Mouse (Mus musculus): ENCODE measurements around the gene Abca12.

The Abca12 gene

GRCm38 (mm10) chr1:71414810-71415209, at the start of gene Abca12:
Gene Abca12, minus strand, starts transcription at chr1:71414910.
- no peak for DNase-seq (ENCODE audit: low spot score in 2 of 2)

GRCm38 (mm10) chr1:71457961-71458360, 43.3 kb upstream of the Abca12 start:
- no peak for DNase-seq (ENCODE audit: low spot score in 2 of 2)

DNA sequence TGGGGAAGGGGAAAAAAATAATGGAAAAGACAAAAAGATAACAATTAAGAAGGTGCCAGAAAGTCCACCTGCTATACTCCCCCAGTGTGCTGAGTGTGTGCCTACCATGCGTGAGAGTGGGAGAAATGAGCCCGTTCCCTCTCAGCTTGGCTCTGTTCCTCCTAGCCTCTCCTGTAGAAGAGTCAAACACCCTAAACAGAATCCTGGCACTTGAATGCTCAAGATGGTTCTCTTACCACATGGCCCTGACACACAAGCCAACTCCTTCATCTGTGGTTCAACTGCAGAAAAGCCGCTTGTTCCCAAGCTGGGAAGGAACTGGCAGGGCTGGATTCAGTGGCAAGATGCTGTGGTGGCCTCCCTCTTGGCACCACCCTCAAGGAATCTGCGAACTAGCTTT, 32.7 kb upstream of the Abca12 start:
- no peak for DNase-seq (ENCODE audit: low spot score in 2 of 2)

DNA sequence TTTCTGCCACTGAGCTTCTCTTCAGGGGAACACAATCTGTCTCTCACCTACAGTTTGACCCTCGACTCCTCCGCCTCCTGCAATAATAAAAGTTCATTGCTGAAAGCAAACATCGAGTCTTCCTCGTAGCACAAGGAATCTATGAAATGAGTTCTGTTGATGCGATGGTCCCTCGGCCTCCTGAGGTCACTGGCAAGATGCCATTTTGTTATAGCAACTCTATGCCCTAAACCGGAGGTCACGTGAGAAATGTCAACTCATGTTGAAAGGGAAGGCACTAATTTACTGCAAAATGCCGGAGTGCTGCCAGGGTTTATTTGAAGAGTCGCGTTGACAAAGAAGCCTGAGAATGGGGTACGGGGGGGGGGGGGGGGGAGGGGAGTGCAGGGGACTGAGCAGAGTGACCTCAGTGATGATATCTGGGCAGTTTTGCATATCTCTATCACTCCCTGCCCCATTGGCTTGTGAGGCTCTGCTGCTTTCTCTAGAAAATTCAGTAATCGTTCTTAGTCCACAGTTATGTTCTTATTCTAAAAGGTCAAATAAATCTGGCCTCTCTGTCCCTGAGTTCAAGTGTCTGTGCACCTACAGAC, 7.1 kb upstream of the Abca12 start:
- DNase-seq (ENCODE audit: low spot score in 2 of 2): no peak

- peak; percentile 4 for DNase-seq (ENCODE audit: low spot score in 2 of 2)
Observed at GRCm38 (mm10) chr1:71418467-71418866, 3.8 kb upstream of the Abca12 start.

DNA sequence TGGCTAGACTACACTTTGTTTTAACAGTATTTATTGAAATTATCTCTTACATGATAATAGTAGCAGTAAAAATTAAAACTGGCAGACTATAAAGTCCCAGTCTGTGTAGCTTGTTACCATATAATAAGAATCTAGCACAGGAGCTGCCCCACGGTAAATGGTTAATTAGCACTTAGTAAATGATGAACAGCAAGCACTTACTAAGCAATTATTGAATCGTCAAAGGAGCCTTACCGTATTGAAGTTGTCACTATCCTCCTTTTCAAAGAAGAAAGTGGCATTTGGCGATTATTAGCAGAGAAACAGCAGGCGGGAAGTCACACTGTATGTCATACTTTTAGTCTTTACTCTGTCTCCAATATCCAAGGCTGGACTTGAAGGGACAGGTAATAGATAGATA, 3.2 kb upstream of the Abca12 start:
- no peak for DNase-seq (ENCODE audit: low spot score in 2 of 2)

DNA sequence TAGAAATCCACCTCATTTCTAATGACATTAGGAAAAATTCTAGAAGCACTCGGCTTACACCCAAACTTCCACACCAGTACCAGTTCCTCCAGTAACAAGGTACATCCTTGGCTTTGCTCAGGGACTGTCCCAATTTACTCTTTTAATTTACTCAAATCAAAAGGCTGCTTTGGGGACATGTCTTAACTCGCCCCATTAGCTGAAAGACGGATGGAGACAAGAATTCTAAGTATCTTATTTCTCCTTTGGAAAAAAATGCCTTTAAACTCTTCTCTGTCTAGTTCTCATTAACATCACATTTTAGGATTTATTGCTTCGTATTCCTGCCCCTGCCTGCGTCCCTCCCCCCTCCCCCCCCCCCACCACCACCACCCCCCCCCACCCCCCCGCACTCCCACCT, 626 bp downstream of the Abca12 start:
- no peak for DNase-seq (ENCODE audit: low spot score in 2 of 2)

DNA sequence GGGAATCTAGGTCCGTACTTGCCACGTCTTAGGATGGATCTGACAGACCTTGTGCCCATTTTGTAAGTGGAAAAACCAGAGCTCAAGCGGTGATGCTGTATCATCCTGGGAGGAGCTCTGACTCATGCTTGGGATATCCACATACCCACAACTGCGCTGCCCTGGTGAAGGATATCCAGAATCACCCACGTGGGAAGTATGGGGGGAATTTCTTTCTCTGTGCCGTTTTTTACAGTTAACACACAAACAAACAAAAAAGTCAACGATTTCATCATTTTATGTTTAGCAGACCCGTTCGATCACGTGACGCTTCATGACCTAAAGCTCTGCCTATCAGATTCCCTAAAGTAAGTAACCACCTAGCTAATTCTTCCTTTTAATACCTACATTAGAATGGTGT, 1.6 kb downstream of the Abca12 start:
- DNase-seq (ENCODE audit: low spot score in 2 of 2): no peak

GRCm38 (mm10) chr1:71407711-71408110, 7.0 kb downstream of the Abca12 start:
- no peak for DNase-seq (ENCODE audit: low spot score in 2 of 2)

DNA sequence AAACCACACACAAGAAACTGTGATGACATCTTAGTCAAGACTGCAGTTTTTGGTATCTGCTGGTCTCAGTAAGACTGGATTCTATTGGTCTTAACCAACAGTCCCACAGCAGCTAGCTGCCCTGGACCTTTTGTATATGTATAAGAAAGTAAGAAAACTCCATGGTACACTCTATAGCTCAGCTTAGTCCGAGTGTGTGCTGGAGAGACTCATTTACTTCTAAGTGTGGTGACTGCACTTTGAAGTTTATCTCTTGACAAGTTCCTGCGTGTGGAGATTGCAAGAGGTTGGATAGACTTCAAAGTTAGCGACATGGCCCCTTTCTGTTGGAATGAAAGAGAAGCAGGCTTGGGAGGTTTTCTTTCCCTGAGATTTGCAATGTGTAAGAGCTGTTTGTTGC, 17.1 kb downstream of the Abca12 start:
- DNase-seq (ENCODE audit: low spot score in 2 of 2): no peak

GRCm38 (mm10) chr1:71396105-71396504, 18.6 kb downstream of the Abca12 start:
- DNase-seq (ENCODE audit: low spot score in 2 of 2): no peak

- DNase-seq (ENCODE audit: low spot score in 2 of 2): no peak
Observed at GRCm38 (mm10) chr1:71394177-71394576, 20.5 kb downstream of the Abca12 start.

GRCm38 (mm10) chr1:71393489-71393888, 21.2 kb downstream of the Abca12 start:
- DNase-seq (ENCODE audit: low spot score in 2 of 2): no peak

DNA sequence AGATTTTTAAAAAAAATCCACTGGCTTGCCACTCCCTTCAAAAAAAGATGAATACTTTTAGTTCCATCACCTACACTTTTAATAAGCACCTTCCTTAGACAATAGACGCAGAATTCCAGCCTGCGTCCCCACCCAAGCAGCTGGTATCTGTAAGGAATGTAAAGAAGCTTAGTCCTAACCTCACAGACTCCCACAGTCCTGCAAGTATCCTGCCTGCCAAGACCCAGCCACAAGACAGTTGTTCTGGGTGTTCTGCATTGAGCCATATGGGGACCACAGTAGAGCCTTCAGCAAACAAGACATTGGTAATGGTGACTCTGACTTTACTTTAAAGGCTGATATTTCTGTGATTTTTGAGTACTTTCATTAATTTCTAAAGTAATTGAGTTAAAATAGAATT, 22.2 kb downstream of the Abca12 start:
- no peak for DNase-seq (ENCODE audit: low spot score in 2 of 2)

DNA sequence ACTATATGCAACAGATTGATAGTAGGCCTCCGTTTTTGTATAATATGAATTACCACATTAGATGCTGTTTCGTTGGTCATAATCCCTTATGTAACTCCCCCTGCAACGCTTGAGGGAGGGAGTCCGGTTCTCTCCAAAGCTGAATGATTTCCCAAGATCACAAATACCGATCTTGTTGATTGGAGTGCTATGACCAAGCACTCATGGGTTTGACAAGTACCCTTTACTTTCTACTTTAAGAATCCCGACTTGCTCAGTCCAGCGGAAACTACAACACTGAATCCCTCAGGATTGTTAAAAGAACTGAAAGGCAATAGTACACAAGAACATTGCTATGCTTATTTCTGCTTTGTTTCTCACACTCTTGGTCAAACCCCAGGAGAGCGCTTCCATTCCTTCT, 28.1 kb downstream of the Abca12 start:
- DNase-seq (ENCODE audit: low spot score in 2 of 2): no peak

GRCm38 (mm10) chr1:71384098-71384497, 30.6 kb downstream of the Abca12 start:
- DNase-seq (ENCODE audit: low spot score in 2 of 2): no peak

- no peak for DNase-seq (ENCODE audit: low spot score in 2 of 2)
Observed at GRCm38 (mm10) chr1:71373090-71373489, 41.6 kb downstream of the Abca12 start.

DNA sequence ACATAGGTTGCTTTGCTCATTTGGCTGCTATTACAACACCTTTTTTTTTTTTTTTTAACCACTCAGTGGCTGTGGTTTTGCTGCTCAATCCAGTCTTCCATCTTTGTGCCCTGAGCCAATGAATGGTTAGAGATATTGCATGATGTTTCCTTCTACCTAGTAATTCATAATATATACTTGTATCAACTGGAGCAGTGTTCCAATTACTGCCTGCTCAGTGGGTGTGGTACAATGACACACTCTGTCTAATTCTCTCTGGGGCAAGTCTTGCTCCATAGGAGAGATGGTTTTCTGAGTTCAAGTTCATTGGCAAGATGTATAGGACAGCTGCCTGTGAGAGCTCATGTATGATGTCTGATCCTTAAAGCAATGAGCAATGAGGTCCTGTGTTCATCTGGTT, 44.4 kb downstream of the Abca12 start:
- no peak for DNase-seq (ENCODE audit: low spot score in 2 of 2)

- DNase-seq (ENCODE audit: low spot score in 2 of 2): no peak
Observed at GRCm38 (mm10) chr1:71367770-71368169, 46.9 kb downstream of the Abca12 start.

GRCm38 (mm10) chr1:71342861-71343554, 71.7 kb downstream of the Abca12 start:
- DNase-seq (ENCODE audit: low spot score in 2 of 2): no peak

- DNase-seq (ENCODE audit: low spot score in 2 of 2): no peak
Observed at GRCm38 (mm10) chr1:71342261-71342594, 72.5 kb downstream of the Abca12 start.

- DNase-seq (ENCODE audit: low spot score in 2 of 2): no peak
Observed at GRCm38 (mm10) chr1:71341370-71342260, 73.1 kb downstream of the Abca12 start.

All from right cerebral cortex, postnatal 36 days (tissue).